Mouse (Mus musculus) Patski (cell line): Measurements from ENCODE around the gene Kif19a. TPM values are rescaled to one million over a fixed set of nuclear protein-coding genes. Genes with fewer than 3 reads are reported as not detected.

ENCODE experiments used
- ATAC-seq: fragments of 100-300 bp; one replicate; pipeline ENCODE4 v1.8.0; 2021
- CTCF ChIA-PET: fragments of 350-600 bp; sonication (Branson Sonifier 250); formaldehyde crosslinking; loops from one replicate; lab custom pipeline; 2022; ENCODE audit warnings: inconsistent platforms; lab: Charles Lee
- POLR2A ChIA-PET: fragments of 350-600 bp; sonication (Branson Sonifier 250); formaldehyde crosslinking; loops from one replicate; lab custom pipeline; 2022; ENCODE audit warnings: antibody characterized with exemption, inconsistent platforms; lab: Charles Lee
- DNase-seq: peaks from one replicate; pipeline ENCODE4 v3.0.0-alpha.2; 2011; ENCODE audit warnings: low read depth, low spot score
- H3K27me3 ChIP-seq: fragments of 371-371 bp; one replicate; pipeline ENCODE4 v1.5.1; 2021
- CTCF ChIP-seq: fragments of 100-300 bp; IDR thresholded peaks from one replicate; pipeline ENCODE4 v1.5.1; 2021
- in situ Hi-C: fragments of 300-500 bp; cut with MboI; formaldehyde crosslinking; loops from 3 replicates; pipeline ENCODE4 v1.11.1; 2018; ENCODE audit warnings: low pct_unique_long_range_greater_than_20kb, mixed read lengths
- polyA plus RNA-seq: library from polyadenylated mRNA; unstranded; gene quantifications from one replicate; pipeline ENCODE4 v1.2.3, GENCODE M21; 2021

The Kif19a gene
- 0.49 TPM for polyA plus RNA-seq

- no peak for ATAC-seq
- ChIA-PET CTCF (interaction anchor here (1.2 kb wide), 1 partner anchor 14 kb away, joined by 3 read pairs; no protein-coding TSS in a partner anchor), POLR2A (no interaction called here)
- in situ Hi-C loops = no loop called here
- peaks cover 22% of the 10 kb centered on the region for H3K27me3 ChIP-seq
- no peak for DNase-seq
- no peak for TF ChIP-seq CTCF
These were observed at the start of gene Kif19a for GRCm38 (mm10) chr11:114764820-114765818. Gene Kif19a, plus strand, starts transcription at chr11:114765388.

GRCm38 (mm10) chr11:114715531-114715930 is 49.7 kb upstream of the Kif19a start:
- ATAC-seq (no peak), DNase-seq (no peak)
- no peak for TF ChIP-seq CTCF
- no peaks in the 10 kb centered on the region for H3K27me3 ChIP-seq
- ChIA-PET POLR2A (no interaction called here), CTCF (no interaction called here)
- in situ Hi-C loops = no loop called here

- POLR2A ChIA-PET = no interaction called here
- ATAC-seq = no peak
- no peaks in the 10 kb centered on the region for H3K27me3 ChIP-seq
- TF ChIP-seq CTCF = no peak
- no peak for DNase-seq
- in situ Hi-C loops = no loop called here
- CTCF ChIA-PET = interaction anchor here (1.0 kb wide), 1 partner anchor 48 kb away, joined by 3 read pairs; no protein-coding TSS in a partner anchor
These were observed 44.7 kb upstream of the Kif19a start for GRCm38 (mm10) chr11:114720535-114720934.

- DNase-seq (no peak), ATAC-seq (no peak)
- POLR2A ChIA-PET = no interaction called here
- in situ Hi-C loops = no loop called here
- H3K27me3 ChIP-seq = no peaks in the 10 kb centered on the region
- CTCF ChIA-PET = interaction anchor here (0.8 to 1.6 kb wide), 4 partner anchors 10 to 38 kb away, joined by 3 to 5 read pairs (median 4); no protein-coding TSS in a partner anchor
- no peak for TF ChIP-seq CTCF
These were observed 42.8 kb upstream of the Kif19a start for GRCm38 (mm10) chr11:114722438-114722837.

GRCm38 (mm10) chr11:114723030-114723429 is 42.2 kb upstream of the Kif19a start:
- DNase-seq (peak; percentile 95), ATAC-seq (peak; percentile 81)
- in situ Hi-C loops = no loop called here
- ChIA-PET CTCF (interaction anchor here (0.8 to 1.6 kb wide), 5 partner anchors 11 to 39 kb away, joined by 3 to 5 read pairs (median 3); no protein-coding TSS in a partner anchor), POLR2A (interaction anchor here (1.4 kb wide), 1 partner anchor 49 kb away, joined by 3 read pairs; no protein-coding TSS in a partner anchor)
- no peaks in the 10 kb centered on the region for H3K27me3 ChIP-seq
- no peak for TF ChIP-seq CTCF

GRCm38 (mm10) chr11:114724787-114725590 is 40.2 kb upstream of the Kif19a start:
- no peaks in the 10 kb centered on the region for H3K27me3 ChIP-seq
- ChIA-PET CTCF (interaction anchor here (1.0 to 1.8 kb wide), 3 partner anchors 12 to 389 kb away, joined by 3 to 8 read pairs (median 3); no protein-coding TSS in a partner anchor), POLR2A (interaction anchor here (0.6 to 1.9 kb wide), 3 partner anchors 13 to 91 kb away, joined by 3 to 6 read pairs (median 4); no protein-coding TSS in a partner anchor)
- peak; percentile 95 for DNase-seq
- TF ChIP-seq CTCF = no peak
- in situ Hi-C loops = no loop called here
- ATAC-seq = peak; percentile 54

GRCm38 (mm10) chr11:114726965-114727825 is 38.0 kb upstream of the Kif19a start, which contains the start of gene Dnaic2:
Gene Dnaic2, plus strand, starts transcription at chr11:114727408.
- DNase-seq = no peak
- in situ Hi-C loops = no loop called here
- POLR2A ChIA-PET = interaction anchor here (1.2 kb wide), 1 partner anchor 41 kb away, joined by 3 read pairs; no protein-coding TSS in a partner anchor
- ATAC-seq = no peak
- H3K27me3 ChIP-seq = no peaks in the 10 kb centered on the region
- no peak for TF ChIP-seq CTCF
- CTCF ChIA-PET = interaction anchor here (1.4 to 3.4 kb wide), 2 partner anchors 10 to 54 kb away, joined by 3 to 9 read pairs; no protein-coding TSS in a partner anchor

GRCm38 (mm10) chr11:114727826-114728186 is 37.4 kb upstream of the Kif19a start:
- CTCF ChIA-PET = interaction anchor here (3.4 kb wide), 1 partner anchor 9 kb away, joined by 9 read pairs; no protein-coding TSS in a partner anchor
- ATAC-seq (no peak), DNase-seq (no peak)
- in situ Hi-C loops = no loop called here
- no peaks in the 10 kb centered on the region for H3K27me3 ChIP-seq
- POLR2A ChIA-PET = interaction anchor here (1.2 kb wide), 1 partner anchor 42 kb away, joined by 3 read pairs; no protein-coding TSS in a partner anchor
- TF ChIP-seq CTCF = no peak

GRCm38 (mm10) chr11:114728333-114728732 is 36.9 kb upstream of the Kif19a start:
- TF ChIP-seq CTCF = no peak
- no peak for ATAC-seq
- no peak for DNase-seq
- CTCF ChIA-PET = interaction anchor here (3.4 kb wide), 1 partner anchor 9 kb away, joined by 9 read pairs; no protein-coding TSS in a partner anchor
- POLR2A ChIA-PET = no interaction called here
- no peaks in the 10 kb centered on the region for H3K27me3 ChIP-seq
- in situ Hi-C loops = no loop called here
